Mouse (Mus musculus): ENCODE results near the gene Hspb11.

GRCm38 (mm10) chr4:107249471-107249870 lies 3.9 kb upstream of the Hspb11 start:
- no peak for TF ChIP-seq CTCF (IDR thresholded peaks at IDR 0.05; ENCODE audit: borderline replicate concordance, extremely low read depth, insufficient read depth, insufficient read length)
- no peak for TF ChIP-seq POLR2A (IDR thresholded peaks at IDR 0.05; ENCODE audit: borderline replicate concordance, extremely low read depth, insufficient read depth, insufficient read length, poor library complexity, severe bottlenecking)
